Comparison of ENCODE assay signal across 13 mouse cellular contexts in the genomic region with DNA sequence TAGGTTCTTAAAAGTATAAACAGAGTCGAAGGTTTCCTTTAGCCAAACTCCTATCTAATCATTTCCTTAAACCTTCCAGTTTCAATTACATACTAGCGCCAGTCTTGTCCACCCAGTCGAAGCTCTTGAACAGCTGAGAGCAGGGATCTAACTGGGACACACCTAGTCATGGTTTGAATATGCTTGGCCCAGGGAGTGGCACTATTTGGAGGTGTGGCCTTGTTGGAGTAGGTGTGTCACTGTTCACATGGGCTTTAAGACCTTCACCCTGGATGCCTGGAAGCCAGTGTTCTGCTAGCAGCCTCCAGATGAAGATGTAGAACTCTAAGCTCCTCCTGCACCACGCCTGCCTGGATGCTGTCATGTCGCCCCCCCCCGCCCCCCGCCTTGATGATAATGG.
"Had no signal": no experiment of that assay in that cellular context is flagged by ENCODE, and none has a peak within 500 bp of the region (broad histone marks: within the 10 kb centered on the region; RNA-seq: fewer than 3 reads in every experiment).

No protein-coding gene starts in this region.

- H3K36me3 ChIP-seq: liver, embryonic 15.5 days had no signal

- DNase-seq: kidney, adult 9 months; kidney, postnatal 36 days; lung, embryonic 14.5 days; lung, postnatal 36 days; right cerebral cortex, adult 18-20 months; right cerebral cortex, postnatal 25 days; thymus, postnatal 14 days had no signal

- H3K4me3 ChIP-seq: limb, embryonic 10.5 days; liver, embryonic 15.5 days; midbrain, embryonic 13.5 days had no signal

- H3K27me3 ChIP-seq: liver, embryonic 15.5 days; midbrain, embryonic 13.5 days had no signal

- H3K27ac ChIP-seq: kidney, postnatal 0 days; limb, embryonic 10.5 days; liver, embryonic 15.5 days; midbrain, embryonic 13.5 days had no signal

- ATAC-seq: inflammation-experienced regulatory T-cells, adult 6 months; midbrain, embryonic 13.5 days had no signal

- H3K4me2 ChIP-seq: liver, embryonic 11.5 days; liver, embryonic 15.5 days; lung, embryonic 14.5 days; midbrain, embryonic 13.5 days had no signal

- H3K9me3 ChIP-seq: limb, embryonic 10.5 days; liver, embryonic 15.5 days; midbrain, embryonic 13.5 days had no signal

- H3K4me1 ChIP-seq: liver, embryonic 15.5 days had no signal

- H3K9ac ChIP-seq: liver, embryonic 15.5 days; lung, embryonic 14.5 days; midbrain, embryonic 13.5 days had no signal
